Mouse (Mus musculus) midbrain, embryonic 16.5 days (tissue): ENCODE results near the gene Tff2. TPM values are rescaled to one million over a fixed set of nuclear protein-coding genes. Genes with fewer than 3 reads are reported as not detected.
A peak's percentile ranks its signal among the peaks of the same experiment; 100 is the strongest.

ENCODE experiments used
- ATAC-seq: fragments of 200-750 bp; cut with Nextera tagmentation; 2 replicates; pipeline ENCODE4 v1.8.0; 2017; ENCODE audit warnings: moderate TSS enrichment
- H3K27ac ChIP-seq: fragments of 300-500 bp; sonication (generic); 2 replicates; pipeline ENCODE4 v1.5.1; 2014; ENCODE audit warnings: mild to moderate bottlenecking, low read length, mixed read lengths
- H3K27me3 ChIP-seq: fragments of 300-500 bp; sonication (generic); 2 replicates; pipeline ENCODE4 v1.6.1; 2014; ENCODE audit warnings: low read depth, low read length, mixed read lengths; ENCODE audit not compliant: control insufficient read depth, insufficient read depth
- H3K36me3 ChIP-seq: fragments of 300-500 bp; sonication (generic); 2 replicates; pipeline ENCODE4 v1.6.1; 2014; ENCODE audit warnings: mild to moderate bottlenecking, low read length, moderate library complexity, mixed read lengths; ENCODE audit not compliant: control insufficient read depth, insufficient read depth
- H3K4me1 ChIP-seq: fragments of 300-500 bp; sonication (generic); 2 replicates; pipeline ENCODE4 v1.6.1; 2014; ENCODE audit warnings: mild to moderate bottlenecking, low read length, mixed read lengths; ENCODE audit not compliant: control insufficient read depth, insufficient read depth
- H3K4me2 ChIP-seq: fragments of 300-500 bp; sonication (generic); 2 replicates; pipeline ENCODE4 v1.6.1; 2014; ENCODE audit warnings: mild to moderate bottlenecking, low read length, mixed read lengths
- H3K4me3 ChIP-seq: fragments of 300-500 bp; sonication (generic); 2 replicates; pipeline ENCODE4 v1.5.1; 2014; ENCODE audit warnings: low read depth, mild to moderate bottlenecking, low read length, moderate library complexity, mixed read lengths
- H3K9ac ChIP-seq: fragments of 300-500 bp; sonication (generic); 2 replicates; pipeline ENCODE4 v1.6.1; 2014; ENCODE audit warnings: low read depth, low read length, mixed read lengths
- H3K9me3 ChIP-seq: fragments of 300-500 bp; sonication (generic); replicated peaks from 2 replicates; pipeline ENCODE4 v1.6.1; 2014; ENCODE audit warnings: mild to moderate bottlenecking, low read length, mixed read lengths; ENCODE audit not compliant: control insufficient read depth, poor library complexity, severe bottlenecking
- WGBS: fragments of 180-500 bp; shearing (Covaris S2); extraction: QIAGEN DNeasy Blood & Tissue Kit; methylation state at CpG from one replicate; pipeline ENCODE4 v1.1.7; 2014; 5-methylcytosine and 5-hydroxymethylcytosine counted together
- polyA plus RNA-seq: library from polyadenylated mRNA; unstranded; fragments of >200 nt; fragmentation: Nextera tagmentation; extraction: Ambion mirVana; gene quantifications from 2 replicates; pipeline ENCODE4 v1.2.1, GENCODE M21; 2015

The Tff2 gene
- polyA plus RNA-seq, 1 experiment from 2014 or later = not detected

DNA sequence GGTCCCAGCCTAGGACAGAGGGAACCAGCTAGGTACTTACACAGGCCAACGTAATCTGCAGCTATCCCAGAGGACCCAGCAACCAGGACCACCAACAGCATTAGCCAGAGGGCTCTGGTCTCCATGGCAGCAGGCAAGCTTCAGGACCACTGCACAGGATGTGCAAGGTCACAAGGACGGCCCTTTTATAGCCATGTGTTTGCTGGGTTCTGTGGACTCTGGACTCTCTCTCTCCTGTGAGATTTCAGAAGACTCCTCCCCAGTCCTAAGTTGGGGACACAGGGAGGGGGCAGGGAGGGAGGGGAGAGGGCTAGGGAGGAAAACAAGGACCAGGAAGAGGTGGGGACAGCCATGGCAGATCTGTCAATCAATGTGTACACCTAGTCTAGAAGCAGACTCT is 14.6 kb downstream of the Tff2 start, which contains the start of gene Tff3:
Gene Tff3, minus strand, starts transcription at position 195 of the 400 bp plus-strand sequence.
- no peak within 1 kb of the TSS for H3K4me2 ChIP-seq
- H3K27me3 ChIP-seq = no peaks in the 10 kb centered on the region
- ATAC-seq = no peak
- H3K36me3 ChIP-seq = no peaks in the 10 kb centered on the region
- no peaks in the 10 kb centered on the region for H3K4me1 ChIP-seq
- WGBS = 18% methylated on average over 2 of the region's 2 CpGs
- no peaks in the 10 kb centered on the region for H3K9me3 ChIP-seq
- H3K9ac ChIP-seq = no peak within 1 kb of the TSS
- H3K27ac ChIP-seq = no peak within 1 kb of the TSS
- no peak within 1 kb of the TSS for H3K4me3 ChIP-seq

DNA sequence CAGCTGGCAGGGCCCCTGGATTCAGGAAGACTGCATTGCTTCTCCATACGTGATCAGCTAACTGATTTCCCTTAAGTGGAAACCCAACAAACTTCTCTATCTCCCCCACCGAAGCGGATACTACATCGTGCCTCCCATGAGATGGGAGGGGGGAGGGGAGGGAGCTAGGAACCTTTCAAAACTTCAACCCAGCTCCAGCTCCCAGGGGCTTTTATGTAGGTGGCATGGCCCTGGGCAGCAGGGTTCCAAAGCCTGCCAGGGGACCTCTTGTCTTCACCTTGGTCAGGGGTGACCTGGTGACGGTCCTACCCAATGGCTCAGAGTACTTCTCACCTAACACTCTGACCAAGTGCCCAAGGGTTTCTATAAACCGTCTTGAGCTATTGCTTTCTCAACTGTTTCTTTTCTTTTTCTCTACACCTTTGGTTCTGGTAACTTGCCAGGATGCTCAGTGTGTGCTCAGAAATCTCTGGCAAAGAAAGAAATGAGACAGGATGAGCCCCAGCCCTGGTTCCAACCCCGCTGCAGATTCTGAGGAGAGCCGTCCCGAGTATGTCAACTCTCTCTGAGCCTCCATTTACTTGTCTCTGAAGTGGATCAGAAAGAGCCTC is 15.3 kb downstream of the Tff2 start:
- Histone ChIP-seq H3K36me3 (no peaks in the 10 kb centered on the region), H3K27ac (no peak overlapping the region), H3K4me2 (no peak overlapping the region), H3K9ac (no peak overlapping the region), H3K9me3 (no peaks in the 10 kb centered on the region), H3K4me1 (no peaks in the 10 kb centered on the region), H3K27me3 (no peaks in the 10 kb centered on the region), H3K4me3 (no peak overlapping the region)
- ATAC-seq = no peak
- WGBS = 84% methylated on average over 9 of the region's 9 CpGs

DNA sequence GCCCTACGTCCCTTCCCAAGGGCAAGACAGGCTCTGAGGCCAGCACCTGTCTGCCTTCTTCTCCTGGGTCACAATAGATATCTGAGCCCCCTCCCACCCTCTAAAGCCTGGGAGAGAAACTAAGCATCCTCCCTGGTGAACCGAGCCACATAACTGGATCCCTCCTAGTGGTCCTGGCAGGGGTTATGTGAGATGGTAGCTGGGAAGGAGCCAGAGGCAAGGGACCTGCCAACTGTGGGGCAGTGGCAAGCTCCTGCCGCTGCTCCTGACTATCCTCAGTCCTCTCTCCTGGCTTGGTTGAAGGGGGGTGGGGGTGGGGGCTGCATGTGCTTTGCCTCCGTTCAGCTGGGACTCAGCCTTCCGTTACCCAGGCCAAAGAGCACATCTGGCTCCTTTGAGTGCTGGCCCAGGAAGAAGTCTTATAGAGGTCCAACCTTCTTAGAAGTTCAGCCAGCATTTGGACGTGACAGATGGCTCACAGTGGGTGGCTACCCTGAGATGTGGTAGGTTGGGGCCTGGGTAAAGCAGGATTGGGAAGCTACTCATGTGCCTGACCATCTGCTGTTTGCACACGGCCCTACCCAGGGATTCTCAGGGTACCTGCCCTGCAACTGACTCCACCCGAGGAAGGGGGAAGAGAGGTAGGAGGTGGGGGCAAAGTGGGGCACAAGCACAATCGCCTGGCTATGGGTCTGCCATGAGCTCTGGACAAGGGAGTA is 18.4 kb downstream of the Tff2 start:
- 39% methylated on average over 9 of the region's 9 CpGs for WGBS
- ATAC-seq = no peak

DNA sequence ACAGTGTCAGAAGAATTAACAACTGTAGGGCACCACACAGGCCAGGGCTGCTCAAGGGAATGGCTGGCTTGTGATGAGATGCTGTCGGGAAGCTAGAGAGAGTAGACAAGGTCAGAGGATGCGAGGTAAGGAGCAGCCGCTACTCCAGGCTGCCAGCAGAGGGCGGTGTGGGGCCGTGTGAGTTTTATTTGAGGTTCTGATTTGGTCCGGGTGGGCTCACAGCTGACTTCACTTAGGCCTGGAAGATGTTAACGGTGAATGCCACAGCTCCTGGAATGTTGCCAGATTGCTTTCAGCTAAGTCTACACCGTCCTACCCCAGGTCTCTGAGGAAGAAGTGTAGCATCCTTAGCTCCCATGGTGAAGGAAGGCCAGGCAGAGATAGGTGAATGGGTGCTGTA is 22.1 kb downstream of the Tff2 start:
- Histone ChIP-seq H3K4me1 (no peaks in the 10 kb centered on the region), H3K27me3 (no peaks in the 10 kb centered on the region), H3K9ac (no peak overlapping the region), H3K9me3 (no peaks in the 10 kb centered on the region), H3K4me2 (no peak overlapping the region), H3K4me3 (no peak overlapping the region), H3K36me3 (no peaks in the 10 kb centered on the region), H3K27ac (no peak overlapping the region)
- ATAC-seq = no peak
- WGBS = 16% methylated on average over 8 of the region's 8 CpGs

More for the DNA sequence above, 18.4 kb downstream of the Tff2 start:
- H3K36me3 ChIP-seq = no peaks in the 10 kb centered on the region
- no peak overlapping the region for H3K27ac ChIP-seq
- no peak overlapping the region for H3K9ac ChIP-seq
- no peaks in the 10 kb centered on the region for H3K4me1 ChIP-seq
- no peaks in the 10 kb centered on the region for H3K27me3 ChIP-seq
- H3K4me2 ChIP-seq = no peak overlapping the region
- no peaks in the 10 kb centered on the region for H3K9me3 ChIP-seq
- no peak overlapping the region for H3K4me3 ChIP-seq

DNA sequence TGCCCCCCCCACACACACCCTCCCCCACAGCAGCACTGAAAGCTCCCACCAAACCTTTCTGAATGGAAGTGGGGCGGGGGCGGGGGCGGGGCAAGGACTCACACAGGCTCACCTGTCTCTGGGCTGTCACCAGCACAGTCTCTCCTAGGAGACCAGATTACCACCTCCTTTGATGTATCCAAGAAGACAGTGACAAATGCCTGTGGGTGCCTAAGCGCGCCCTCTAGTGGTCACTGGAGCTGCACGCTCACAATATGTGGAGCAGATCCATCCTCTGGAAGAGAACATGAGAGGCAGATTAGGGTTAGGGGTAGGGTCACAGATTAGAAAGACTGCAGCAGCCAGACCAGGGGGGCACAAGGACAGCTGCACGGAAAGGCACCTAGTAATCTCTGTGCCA is 24.7 kb downstream of the Tff2 start:
- whole genome bisulfite sequencing = 6% methylated on average over 7 of the region's 7 CpGs
- Histone ChIP-seq H3K27me3 (no peaks in the 10 kb centered on the region), H3K9ac (no peak overlapping the region), H3K4me2 (no peak overlapping the region), H3K4me1 (no peaks in the 10 kb centered on the region), H3K4me3 (no peak overlapping the region), H3K27ac (no peak overlapping the region), H3K36me3 (peaks cover 12% of the 10 kb centered on the region), H3K9me3 (no peaks in the 10 kb centered on the region)
- ATAC-seq = peak; percentile 67

DNA sequence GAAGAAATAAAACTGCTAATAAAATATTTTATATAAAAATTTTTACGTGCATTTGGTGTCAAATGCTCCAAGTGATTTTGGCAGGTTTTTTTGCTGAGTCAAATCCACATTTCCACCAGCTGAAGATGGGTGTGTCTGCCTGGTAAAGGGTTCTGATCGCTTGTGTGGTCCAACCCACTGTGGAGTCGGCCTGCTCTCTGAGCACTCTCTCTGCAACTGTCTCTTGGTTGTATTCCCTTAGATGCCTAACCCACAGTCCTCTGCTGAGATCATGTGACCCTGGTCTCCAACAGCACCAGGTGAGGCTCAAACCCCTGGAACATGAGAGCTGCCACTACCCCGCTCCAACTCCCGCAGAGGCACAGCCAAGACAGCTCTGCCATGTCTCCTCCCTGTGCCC is 26.1 kb downstream of the Tff2 start:
- Histone ChIP-seq H3K9ac (no peak overlapping the region), H3K27ac (no peak overlapping the region), H3K36me3 (peaks cover 18% of the 10 kb centered on the region), H3K27me3 (no peaks in the 10 kb centered on the region), H3K4me2 (no peak overlapping the region), H3K4me1 (no peaks in the 10 kb centered on the region; the same call in 1 of the 2 replicates), H3K4me3 (no peak overlapping the region), H3K9me3 (no peaks in the 10 kb centered on the region)
- ATAC-seq = no peak
- whole genome bisulfite sequencing = 85% methylated on average over 5 of the region's 5 CpGs

- 74% methylated on average over 6 of the region's 6 CpGs for WGBS
- H3K27ac ChIP-seq = no peak overlapping the region
- no peak overlapping the region for H3K4me2 ChIP-seq
- ATAC-seq = no peak
- H3K27me3 ChIP-seq = no peaks in the 10 kb centered on the region
- H3K4me1 ChIP-seq = no peaks in the 10 kb centered on the region; the same call in 1 of the 2 replicates
- H3K4me3 ChIP-seq = no peak overlapping the region
- peaks cover 32% of the 10 kb centered on the region for H3K36me3 ChIP-seq
- H3K9ac ChIP-seq = no peak overlapping the region
- no peaks in the 10 kb centered on the region for H3K9me3 ChIP-seq
Measured at GRCm38 (mm10) chr17:31116063-31116462, 28.0 kb downstream of the Tff2 start.

GRCm38 (mm10) chr17:31113191-31113856 is 30.8 kb downstream of the Tff2 start:
- Histone ChIP-seq H3K9ac (no peak overlapping the region), H3K36me3 (peaks cover 49% of the 10 kb centered on the region), H3K27me3 (no peaks in the 10 kb centered on the region), H3K27ac (no peak overlapping the region), H3K4me1 (no peaks in the 10 kb centered on the region; the same call in 1 of the 2 replicates), H3K9me3 (no peaks in the 10 kb centered on the region), H3K4me3 (no peak overlapping the region), H3K4me2 (no peak overlapping the region)
- 21% methylated on average over 9 of the region's 9 CpGs for WGBS
- no peak for ATAC-seq

- H3K27ac ChIP-seq = no peak overlapping the region
- H3K36me3 ChIP-seq = peaks cover 37% of the 10 kb centered on the region
- 92% methylated on average over 15 of the region's 15 CpGs for WGBS
- no peak for ATAC-seq
- no peaks in the 10 kb centered on the region; the same call in 1 of the 2 replicates for H3K4me1 ChIP-seq
- no peaks in the 10 kb centered on the region for H3K27me3 ChIP-seq
- no peak overlapping the region for H3K9ac ChIP-seq
- H3K9me3 ChIP-seq = no peaks in the 10 kb centered on the region
- no peak overlapping the region for H3K4me3 ChIP-seq
- H3K4me2 ChIP-seq = no peak overlapping the region
Measured at GRCm38 (mm10) chr17:31108388-31108787, 35.7 kb downstream of the Tff2 start.
